Mouse (Mus musculus): Measurements from ENCODE around the gene Hnrnpr. TPM values are rescaled to one million over a fixed set of nuclear protein-coding genes. Genes with fewer than 3 reads are reported as not detected.

The Hnrnpr gene
- polyA plus RNA-seq, 1 experiment: 38.4 TPM

DNA sequence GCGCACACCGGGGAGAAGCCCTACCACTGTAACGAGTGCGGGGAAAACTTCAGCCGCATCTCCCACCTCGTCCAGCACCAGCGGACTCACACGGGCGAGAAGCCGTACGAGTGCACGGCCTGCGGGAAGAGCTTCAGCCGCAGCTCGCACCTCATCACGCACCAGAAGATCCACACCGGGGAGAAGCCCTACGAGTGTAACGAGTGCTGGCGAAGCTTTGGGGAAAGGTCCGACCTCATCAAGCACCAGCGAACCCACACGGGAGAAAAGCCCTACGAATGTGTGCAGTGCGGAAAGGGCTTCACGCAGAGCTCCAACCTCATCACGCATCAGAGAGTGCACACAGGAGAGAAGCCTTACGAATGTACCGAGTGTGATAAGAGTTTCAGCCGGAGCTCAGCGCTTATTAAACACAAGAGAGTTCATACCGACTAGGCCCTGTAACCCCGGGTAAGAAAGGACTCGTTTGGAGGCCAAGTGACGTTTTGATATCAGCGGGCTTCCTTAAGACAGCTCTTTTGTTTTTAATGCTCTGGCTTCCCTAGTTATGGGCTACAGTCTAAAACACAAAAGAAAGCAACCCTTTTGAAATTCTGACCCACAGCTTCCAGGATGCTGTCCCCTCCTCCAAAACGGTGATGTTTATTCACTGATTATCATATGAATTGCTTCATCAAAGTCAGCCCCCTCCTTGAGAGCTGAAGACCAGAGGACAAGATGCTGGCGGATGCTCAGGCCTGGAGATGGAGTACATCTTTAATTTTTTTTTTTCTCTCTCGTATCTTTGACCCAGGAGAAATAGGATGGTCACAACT lies 19.8 kb upstream of the Hnrnpr start:
- H3K27me3 ChIP-seq (ENCODE audit: control insufficient read depth, insufficient read depth, insufficient read length): no peaks in the 10 kb centered on the region
- H3K79me3 ChIP-seq (ENCODE audit: low read depth): peaks cover 15% of the 10 kb centered on the region
- TF ChIP-seq MYOD1 (IDR thresholded peaks at IDR 0.05; ENCODE audit: control insufficient read depth, insufficient read length, low read depth): no peak
- TF ChIP-seq FOSL1 (IDR thresholded peaks at IDR 0.05; ENCODE audit: insufficient read depth, low read length, poor library complexity, severe bottlenecking): no peak
- no peak for TF ChIP-seq MYOG (IDR thresholded peaks at IDR 0.05; ENCODE audit: control insufficient read depth, extremely low read depth, insufficient read length)
- TF ChIP-seq CEBPB (IDR thresholded peaks at IDR 0.05; ENCODE audit: low read depth): no peak
- TF ChIP-seq USF1 (IDR thresholded peaks at IDR 0.05; ENCODE audit: low read depth): no peak
- no peak for TF ChIP-seq MAX (IDR thresholded peaks at IDR 0.05)
- no peak for TF ChIP-seq CTCF (IDR thresholded peaks at IDR 0.05; ENCODE audit: control insufficient read depth, insufficient read depth, insufficient read length)
- peaks cover 59% of the 10 kb centered on the region for H3K36me3 ChIP-seq (ENCODE audit: control insufficient read depth, insufficient read depth)
- no peak overlapping the region for H3K4me3 ChIP-seq (ENCODE audit: insufficient read depth, poor library complexity, severe bottlenecking)
- H3ac ChIP-seq (ENCODE audit: control insufficient read depth, insufficient read length, low read depth): no peak overlapping the region
- H3K79me2 ChIP-seq (ENCODE audit: control insufficient read depth, insufficient read depth): peaks cover 25% of the 10 kb centered on the region

DNA sequence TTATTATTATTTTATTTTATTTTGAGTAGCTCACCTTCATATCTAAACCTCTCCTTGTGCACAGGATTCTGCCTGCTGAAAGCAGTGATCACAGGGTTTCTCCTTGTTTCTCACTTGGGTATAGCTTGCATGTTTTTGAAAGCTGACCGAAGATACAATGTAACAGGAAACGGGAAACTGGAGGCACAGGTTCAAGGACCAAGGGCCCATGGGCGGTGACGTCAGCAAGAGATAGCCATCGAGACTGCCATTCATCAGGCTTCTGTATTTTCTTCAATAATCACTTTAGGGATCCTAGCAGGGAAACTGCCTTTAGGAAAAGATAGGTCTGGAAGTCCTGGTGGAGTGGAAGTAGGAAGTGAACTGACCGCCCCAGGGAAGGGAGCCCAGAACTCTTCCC lies 19.1 kb upstream of the Hnrnpr start:
- Histone ChIP-seq H3K36me3 (ENCODE audit: control insufficient read depth, insufficient read depth) (peaks cover 59% of the 10 kb centered on the region), H3K79me2 (ENCODE audit: control insufficient read depth, insufficient read depth) (peaks cover 20% of the 10 kb centered on the region), H3ac (ENCODE audit: control insufficient read depth, insufficient read length, low read depth) (no peak overlapping the region), H3K4me3 (ENCODE audit: insufficient read depth, poor library complexity, severe bottlenecking) (no peak overlapping the region), H3K27me3 (ENCODE audit: control insufficient read depth, insufficient read depth, insufficient read length) (no peaks in the 10 kb centered on the region), H3K79me3 (ENCODE audit: low read depth) (peaks cover 9% of the 10 kb centered on the region)
- TF ChIP-seq MAX (IDR thresholded peaks at IDR 0.05) (no peak), CEBPB (IDR thresholded peaks at IDR 0.05; ENCODE audit: low read depth) (no peak), MYOG (IDR thresholded peaks at IDR 0.05; ENCODE audit: control insufficient read depth, extremely low read depth, insufficient read length) (no peak), USF1 (IDR thresholded peaks at IDR 0.05; ENCODE audit: low read depth) (no peak), FOSL1 (IDR thresholded peaks at IDR 0.05; ENCODE audit: insufficient read depth, low read length, poor library complexity, severe bottlenecking) (no peak), CTCF (IDR thresholded peaks at IDR 0.05; ENCODE audit: control insufficient read depth, insufficient read depth, insufficient read length) (no peak)

DNA sequence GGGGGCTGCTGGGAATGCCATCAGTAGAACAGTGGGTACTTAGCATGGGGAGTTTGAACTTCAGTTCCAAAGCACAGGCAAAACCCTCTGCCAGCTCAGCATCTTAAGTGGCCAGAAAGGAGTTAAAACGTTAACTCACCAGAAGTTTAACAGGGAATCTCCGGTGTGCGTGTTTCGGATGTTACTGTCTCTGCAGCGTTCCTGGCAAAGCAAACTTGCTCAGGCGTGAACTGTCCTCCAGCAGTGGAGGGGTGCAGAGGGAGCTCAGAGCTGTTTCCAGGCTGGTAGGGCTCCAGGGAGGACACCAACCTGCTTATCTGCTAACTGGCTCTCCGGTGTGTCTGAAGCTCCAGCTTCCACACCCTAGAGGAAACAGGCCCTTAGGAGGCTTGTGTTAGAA lies 14.8 kb upstream of the Hnrnpr start:
- no peaks in the 10 kb centered on the region for H3K79me2 ChIP-seq (ENCODE audit: control insufficient read depth, insufficient read depth)
- no peaks in the 10 kb centered on the region for H3K27me3 ChIP-seq (ENCODE audit: control insufficient read depth, insufficient read depth, insufficient read length)
- TF ChIP-seq CEBPB (IDR thresholded peaks at IDR 0.05; ENCODE audit: low read depth) (no peak), FOSL1 (IDR thresholded peaks at IDR 0.05; ENCODE audit: insufficient read depth, low read length, poor library complexity, severe bottlenecking) (no peak), MYOD1 (IDR thresholded peaks at IDR 0.05; ENCODE audit: control insufficient read depth, insufficient read length, low read depth) (no peak), CTCF (IDR thresholded peaks at IDR 0.05; ENCODE audit: control insufficient read depth, insufficient read depth, insufficient read length) (no peak), USF1 (IDR thresholded peaks at IDR 0.05; ENCODE audit: low read depth) (no peak), MAX (IDR thresholded peaks at IDR 0.05) (no peak)
- H3K4me3 ChIP-seq (ENCODE audit: insufficient read depth, poor library complexity, severe bottlenecking): no peak overlapping the region
- peaks cover 22% of the 10 kb centered on the region for H3K36me3 ChIP-seq (ENCODE audit: control insufficient read depth, insufficient read depth)
- no peaks in the 10 kb centered on the region for H3K79me3 ChIP-seq (ENCODE audit: low read depth)
- H3ac ChIP-seq (ENCODE audit: control insufficient read depth, insufficient read length, low read depth): no peak overlapping the region

DNA sequence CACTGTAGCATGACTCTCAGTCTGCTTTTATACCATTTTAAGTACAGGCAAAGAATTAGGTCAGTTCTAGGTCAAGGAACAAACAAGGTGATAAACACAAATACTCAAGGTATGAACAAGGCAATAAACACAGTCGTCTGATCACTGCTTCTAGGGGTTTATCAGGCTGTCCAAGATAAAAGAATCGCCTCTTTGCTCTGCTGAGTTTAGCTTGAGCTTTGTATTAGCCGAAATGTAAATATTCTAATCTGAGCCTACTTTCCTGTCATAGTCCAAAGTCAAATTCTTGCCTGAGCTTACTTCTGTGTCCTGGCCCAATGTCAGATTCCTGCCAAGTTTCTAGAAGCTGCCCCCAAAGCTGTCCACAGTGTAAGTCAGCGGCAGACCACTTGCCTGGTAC lies 8.3 kb upstream of the Hnrnpr start:
- Histone ChIP-seq H3K4me3 (ENCODE audit: insufficient read depth, poor library complexity, severe bottlenecking) (no peak overlapping the region), H3K79me3 (ENCODE audit: low read depth) (no peaks in the 10 kb centered on the region), H3K27me3 (ENCODE audit: control insufficient read depth, insufficient read depth, insufficient read length) (no peaks in the 10 kb centered on the region), H3K36me3 (ENCODE audit: control insufficient read depth, insufficient read depth) (no peaks in the 10 kb centered on the region), H3ac (ENCODE audit: control insufficient read depth, insufficient read length, low read depth) (no peak overlapping the region), H3K79me2 (ENCODE audit: control insufficient read depth, insufficient read depth) (no peaks in the 10 kb centered on the region)
- TF ChIP-seq USF1 (IDR thresholded peaks at IDR 0.05; ENCODE audit: low read depth): no peak
- no peak for TF ChIP-seq MYOD1 (IDR thresholded peaks at IDR 0.05; ENCODE audit: control insufficient read depth, insufficient read length, low read depth)
- TF ChIP-seq CEBPB (IDR thresholded peaks at IDR 0.05; ENCODE audit: low read depth): no peak
- TF ChIP-seq CTCF (IDR thresholded peaks at IDR 0.05; ENCODE audit: control insufficient read depth, insufficient read depth, insufficient read length): no peak
- no peak for TF ChIP-seq MAX (IDR thresholded peaks at IDR 0.05)

DNA sequence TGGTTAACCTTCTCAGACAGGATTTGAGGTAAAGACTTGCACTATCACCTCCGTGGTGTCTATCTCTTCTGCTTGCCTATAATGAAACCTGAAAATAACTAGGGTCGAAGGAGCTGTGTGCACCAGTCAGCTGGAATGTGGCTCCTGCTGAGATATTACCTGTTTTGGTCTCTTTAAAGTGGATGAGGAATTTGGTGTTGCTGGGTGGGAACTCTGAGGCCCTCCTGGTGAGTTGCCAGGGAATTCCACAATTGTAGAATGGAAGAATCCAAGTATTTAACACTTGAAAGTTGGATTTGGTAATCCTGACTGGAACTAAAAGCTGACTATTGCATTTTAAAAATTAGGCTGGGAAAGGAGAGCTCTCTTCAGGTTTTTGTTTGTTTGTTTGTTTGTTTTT lies 6.6 kb upstream of the Hnrnpr start:
- Histone ChIP-seq H3K36me3 (ENCODE audit: control insufficient read depth, insufficient read depth) (no peaks in the 10 kb centered on the region), H3K79me2 (ENCODE audit: control insufficient read depth, insufficient read depth) (no peaks in the 10 kb centered on the region), H3K79me3 (ENCODE audit: low read depth) (no peaks in the 10 kb centered on the region), H3K4me3 (ENCODE audit: insufficient read depth, poor library complexity, severe bottlenecking) (no peak overlapping the region), H3K27me3 (ENCODE audit: control insufficient read depth, insufficient read depth, insufficient read length) (no peaks in the 10 kb centered on the region), H3ac (ENCODE audit: control insufficient read depth, insufficient read length, low read depth) (no peak overlapping the region)
- TF ChIP-seq MYOD1 (IDR thresholded peaks at IDR 0.05; ENCODE audit: control insufficient read depth, insufficient read length, low read depth): no peak
- TF ChIP-seq CEBPB (IDR thresholded peaks at IDR 0.05; ENCODE audit: low read depth): no peak
- no peak for TF ChIP-seq CTCF (IDR thresholded peaks at IDR 0.05; ENCODE audit: control insufficient read depth, insufficient read depth, insufficient read length)
- TF ChIP-seq MYOG (IDR thresholded peaks at IDR 0.05; ENCODE audit: control insufficient read depth, extremely low read depth, insufficient read length): no peak
- TF ChIP-seq FOSL1 (IDR thresholded peaks at IDR 0.05; ENCODE audit: insufficient read depth, low read length, poor library complexity, severe bottlenecking): no peak
- TF ChIP-seq USF1 (IDR thresholded peaks at IDR 0.05; ENCODE audit: low read depth): no peak
- no peak for TF ChIP-seq MAX (IDR thresholded peaks at IDR 0.05)

DNA sequence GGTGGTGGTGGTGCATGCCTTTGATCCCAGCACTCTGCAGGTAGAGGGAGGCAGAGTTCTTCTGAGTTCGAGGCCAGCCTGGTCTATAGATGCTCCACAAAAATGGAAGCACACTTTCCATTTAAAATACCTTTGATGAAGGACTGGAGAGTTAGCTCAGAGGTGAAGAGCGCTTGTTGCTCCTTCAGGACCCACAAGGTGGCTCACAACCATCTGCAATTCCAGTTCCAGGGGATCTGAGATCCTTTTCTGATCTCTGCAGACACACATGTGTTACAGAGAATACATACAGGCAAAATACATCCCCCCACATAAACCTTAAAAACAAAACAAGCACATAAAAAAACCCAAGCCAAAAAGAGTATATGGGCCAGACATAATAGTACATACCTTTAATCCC lies 2.4 kb upstream of the Hnrnpr start:
- H3K36me3 ChIP-seq (ENCODE audit: control insufficient read depth, insufficient read depth): no peaks in the 10 kb centered on the region
- TF ChIP-seq MYOG (IDR thresholded peaks at IDR 0.05; ENCODE audit: control insufficient read depth, extremely low read depth, insufficient read length) (no peak), CTCF (IDR thresholded peaks at IDR 0.05; ENCODE audit: control insufficient read depth, insufficient read depth, insufficient read length) (no peak), MAX (IDR thresholded peaks at IDR 0.05) (no peak), MYOD1 (IDR thresholded peaks at IDR 0.05; ENCODE audit: control insufficient read depth, insufficient read length, low read depth) (no peak), CEBPB (IDR thresholded peaks at IDR 0.05; ENCODE audit: low read depth) (no peak), USF1 (IDR thresholded peaks at IDR 0.05; ENCODE audit: low read depth) (no peak), FOSL1 (IDR thresholded peaks at IDR 0.05; ENCODE audit: insufficient read depth, low read length, poor library complexity, severe bottlenecking) (no peak)
- peaks cover 22% of the 10 kb centered on the region for H3K79me3 ChIP-seq (ENCODE audit: low read depth)
- H3ac ChIP-seq (ENCODE audit: control insufficient read depth, insufficient read length, low read depth): no peak overlapping the region
- H3K4me3 ChIP-seq (ENCODE audit: insufficient read depth, poor library complexity, severe bottlenecking): no peak overlapping the region
- no peaks in the 10 kb centered on the region for H3K27me3 ChIP-seq (ENCODE audit: control insufficient read depth, insufficient read depth, insufficient read length)
- peaks cover 26% of the 10 kb centered on the region for H3K79me2 ChIP-seq (ENCODE audit: control insufficient read depth, insufficient read depth)

Data from C2C12 (cell line).